Mouse (Mus musculus): Measurements from ENCODE around the gene Lipn. TPM values are rescaled to one million over a fixed set of nuclear protein-coding genes. Genes with fewer than 3 reads are reported as not detected.

Gene Lipn
- under 1 TPM in 1 of 2 experiments, not detected in 1; 0.82 TPM for total RNA-seq (2023)

GRCm38 (mm10) chr19:34066779-34067472 lies at the start of gene Lipn:
TSS of gene Lipn (plus strand) at chr19:34067358.

GRCm38 (mm10) chr19:34100633-34101032 lies 33.5 kb downstream of the Lipn start, which contains the start of gene Lipm:
TSS of gene Lipm (plus strand) at chr19:34100933.

Other genes with a start within 250 kb of the Lipn start
- not detected for gene Lipf, start 106.2 kb upstream of the Lipn start, total RNA-seq (2023)
- not detected for gene Lipk, start 59.1 kb upstream of the Lipn start, total RNA-seq (2023)
- gene Lipm, start 33.6 kb downstream of the Lipn start, total RNA-seq (2023), result not detected
- gene Ankrd22, start 98.7 kb downstream of the Lipn start, total RNA-seq (2023), result 10 to 100 TPM; 47.3 to 59.8 TPM
- gene Stambpl1, start 124.9 kb downstream of the Lipn start, total RNA-seq (2023), result 10 to 100 TPM; 22.4 to 22.5 TPM
- gene Acta2, start 188.2 kb downstream of the Lipn start, total RNA-seq (2023), result 10 to 100 TPM; 23.8 to 28.4 TPM
- gene Fas, start 223.3 kb downstream of the Lipn start, total RNA-seq (2023), result 10 to 100 TPM; 40.1 to 44.2 TPM

All from neutrophil, adult 59 days (primary cell).